Mouse (Mus musculus) brain, embryonic 14.5 days (tissue): ENCODE measurements at regions not wholly inside any gene's neighbourhood (a gene's known extent, or its start where the extent isn't known, plus 50 kb on each side); places are given as distances from the start of the nearest gene placed in this dataset.

Source experiments
- CTCF ChIP-seq: fragments of 200-500 bp; IDR thresholded peaks from 2 replicates; pipeline ENCODE4 v1.5.1; 2012; ENCODE audit warnings: inconsistent platforms, mild to moderate bottlenecking, moderate library complexity, borderline replicate concordance; ENCODE audit not compliant: insufficient read depth, insufficient read length; ENCODE audit errors: extremely low read depth
- POLR2A ChIP-seq: fragments of 200-500 bp; IDR thresholded peaks from 2 replicates; pipeline ENCODE4 v1.6.1; 2012; ENCODE audit warnings: mild to moderate bottlenecking, inconsistent platforms, borderline replicate concordance; ENCODE audit not compliant: poor library complexity, insufficient read depth, insufficient read length, severe bottlenecking; ENCODE audit errors: extremely low read depth

- no peak for TF ChIP-seq CTCF
- TF ChIP-seq POLR2A, result no peak
Observed at GRCm38 (mm10) chr6:6270545-6270944, 53.6 kb upstream of the Slc25a13 start.
